Mouse (Mus musculus) hindbrain, embryonic 15.5 days (tissue): ENCODE data around the gene Snrpg. TPM values are rescaled to one million over a fixed set of nuclear protein-coding genes. Genes with fewer than 3 reads are reported as not detected.
"Not testable (repeated sequence)": the region's sequence is repeated elsewhere in the genome, so short reads cannot be mapped to it uniquely, and the experiment has no call there.

Experiments used
- ATAC-seq: fragments of 200-750 bp; cut with Nextera tagmentation; 2 replicates; pipeline ENCODE4 v1.8.0; 2017; ENCODE audit warnings: low read depth, moderate number of reproducible peaks, moderate TSS enrichment; ENCODE audit not compliant: low FRiP score
- H3K27ac ChIP-seq: fragments of 300-500 bp; sonication (generic); replicated peaks from 2 replicates; pipeline ENCODE4 v1.5.1; 2015; ENCODE audit warnings: mild to moderate bottlenecking, inconsistent platforms
- H3K27me3 ChIP-seq: fragments of 300-500 bp; sonication (generic); 2 replicates; pipeline ENCODE4 v1.6.1; 2015; ENCODE audit warnings: control low read depth, inconsistent platforms
- H3K36me3 ChIP-seq: fragments of 300-500 bp; sonication (generic); 2 replicates; pipeline ENCODE4 v1.6.1; 2015; ENCODE audit warnings: control low read depth, inconsistent platforms
- H3K4me1 ChIP-seq: fragments of 300-500 bp; sonication (generic); replicated peaks from 2 replicates; pipeline ENCODE4 v1.6.1; 2015; ENCODE audit warnings: control low read depth, inconsistent platforms
- H3K4me2 ChIP-seq: fragments of 300-500 bp; sonication (generic); 2 replicates; pipeline ENCODE4 v1.6.1; 2015; ENCODE audit warnings: moderate library complexity, mild to moderate bottlenecking, inconsistent platforms
- H3K4me3 ChIP-seq: fragments of 300-500 bp; sonication (generic); 2 replicates; pipeline ENCODE4 v1.5.1; 2015; ENCODE audit warnings: mild to moderate bottlenecking, inconsistent platforms
- H3K9ac ChIP-seq: fragments of 300-500 bp; sonication (generic); 2 replicates; pipeline ENCODE4 v1.6.1; 2015; ENCODE audit warnings: inconsistent platforms
- H3K9me3 ChIP-seq: fragments of 300-500 bp; sonication (generic); 2 replicates; pipeline ENCODE4 v1.6.1; 2016; ENCODE audit warnings: control low read depth, inconsistent platforms
- WGBS: fragments of 180-500 bp; shearing (Covaris S2); methylation state at CpG from one replicate; pipeline ENCODE4 v1.1.7; 2015; 5-methylcytosine and 5-hydroxymethylcytosine counted together
- polyA plus RNA-seq: library from polyadenylated mRNA; unstranded; fragments of >200 nt; fragmentation: Nextera tagmentation; extraction: Ambion mirVana; gene quantifications from 2 replicates; pipeline ENCODE4 v1.2.1, GENCODE M21; 2015

The Snrpg gene
- 346 and 401 TPM in 2 replicates for polyA plus RNA-seq

DNA sequence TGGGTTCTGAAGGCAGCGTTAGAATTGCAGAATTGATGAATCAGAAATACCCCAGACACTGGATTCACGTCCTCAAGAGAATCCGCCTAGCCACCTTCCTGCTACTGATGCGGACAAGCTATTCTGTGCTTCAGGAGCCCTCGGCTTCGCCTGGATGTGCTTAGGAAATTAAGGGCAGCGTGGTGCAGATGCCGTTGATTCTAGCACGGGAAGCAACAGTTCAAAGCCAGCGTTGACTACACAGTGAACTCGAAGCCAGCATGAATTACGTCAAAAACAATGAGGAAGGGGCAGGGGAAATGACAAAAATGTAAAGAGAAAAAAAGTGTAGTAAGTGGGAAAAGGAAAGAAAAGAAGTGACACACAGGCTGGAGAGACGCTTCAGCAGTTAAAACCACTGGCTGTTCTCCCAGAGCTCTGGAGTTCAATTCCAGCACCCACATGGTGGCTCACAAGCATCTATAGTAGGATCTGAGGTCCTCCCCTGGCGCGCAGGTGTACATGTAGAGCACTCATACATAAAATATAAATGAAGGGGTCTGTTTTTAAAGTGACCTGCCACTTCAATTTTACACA is at the start of gene Snrpg:
TSS of gene Snrpg (plus strand) at position 541 of the 576 bp plus-strand sequence.
- Histone ChIP-seq H3K4me2 (peak within 1 kb of the TSS; percentile 73), H3K36me3 (0 out of 2 replicates have a peak, but pooled peaks cover 2% of the 10 kb centered on the region), H3K27ac (peak within 1 kb of the TSS; percentile 95), H3K4me1 (peaks cover 39% of the 10 kb centered on the region), H3K27me3 (no peaks in the 10 kb centered on the region), H3K9me3 (no peaks in the 10 kb centered on the region), H3K9ac (peak within 1 kb of the TSS; percentile 83), H3K4me3 (peak within 1 kb of the TSS; percentile 74)
- peak; percentile 72 for ATAC-seq
- WGBS, result 13% methylated on average over 15 of the region's 15 CpGs

DNA sequence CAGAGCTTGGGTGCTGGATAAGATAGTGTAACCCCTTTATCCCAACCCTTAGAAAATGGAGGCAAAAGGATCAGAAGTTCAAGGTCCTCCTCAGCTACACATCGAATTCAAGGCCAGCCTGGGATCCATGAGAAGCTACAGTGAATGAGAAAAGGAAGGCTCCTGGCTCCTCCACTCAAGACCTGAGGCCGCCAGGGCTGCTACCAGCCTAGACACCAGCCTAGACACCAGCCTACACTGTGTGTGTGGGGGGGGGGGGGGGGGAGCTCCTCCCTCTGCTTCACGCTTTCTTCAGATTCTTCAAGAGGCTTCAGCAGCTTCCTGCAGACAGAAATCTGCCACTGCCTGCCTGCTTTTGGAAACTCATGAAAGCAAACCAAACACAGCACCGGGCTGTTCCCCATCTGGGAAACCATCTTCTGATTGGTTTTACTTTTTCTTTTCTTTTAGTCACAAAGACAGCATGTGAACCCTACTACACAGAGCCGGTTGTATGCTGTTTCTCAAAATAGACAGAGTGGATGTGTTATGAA is 49.0 kb upstream of the Snrpg start:
- Histone ChIP-seq H3K9me3 (no peaks in the 10 kb centered on the region), H3K27me3 (no peaks in the 10 kb centered on the region), H3K4me3 (no peak overlapping the region), H3K36me3 (no peaks in the 10 kb centered on the region), H3K9ac (no peak overlapping the region), H3K4me2 (no peak overlapping the region), H3K27ac (no peak overlapping the region), H3K4me1 (no peaks in the 10 kb centered on the region)
- 87% methylated on average over 5 of the region's 5 CpGs for WGBS
- ATAC-seq, result no peak

DNA sequence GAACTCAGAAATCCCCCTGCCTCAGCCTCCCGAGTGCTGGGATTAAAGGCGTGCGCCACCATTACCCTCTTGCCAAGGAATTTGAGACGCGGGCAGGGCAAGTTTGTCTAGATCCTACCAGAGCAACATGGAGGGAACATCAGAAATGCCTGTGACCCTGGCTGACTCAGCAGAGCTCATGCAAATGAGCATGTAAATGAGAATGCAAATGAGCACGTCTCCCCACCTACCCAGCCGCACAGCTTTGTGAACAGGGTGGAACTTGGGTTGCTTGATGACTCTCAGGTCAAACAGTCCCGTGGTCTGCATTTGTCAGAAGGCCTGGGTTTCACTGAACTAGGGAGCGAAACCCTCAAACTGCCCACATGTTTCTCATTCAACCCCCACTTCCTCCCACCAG is 48.1 kb upstream of the Snrpg start:
- ATAC-seq, result no peak
- H3K4me2 ChIP-seq, result no peak overlapping the region
- H3K9ac ChIP-seq, result no peak overlapping the region
- no peaks in the 10 kb centered on the region for H3K9me3 ChIP-seq
- no peaks in the 10 kb centered on the region for H3K4me1 ChIP-seq
- H3K36me3 ChIP-seq, result no peaks in the 10 kb centered on the region
- H3K27ac ChIP-seq, result no peak overlapping the region
- WGBS, result 83% methylated on average over 9 of the region's 9 CpGs
- no peaks in the 10 kb centered on the region for H3K27me3 ChIP-seq
- H3K4me3 ChIP-seq, result no peak overlapping the region

DNA sequence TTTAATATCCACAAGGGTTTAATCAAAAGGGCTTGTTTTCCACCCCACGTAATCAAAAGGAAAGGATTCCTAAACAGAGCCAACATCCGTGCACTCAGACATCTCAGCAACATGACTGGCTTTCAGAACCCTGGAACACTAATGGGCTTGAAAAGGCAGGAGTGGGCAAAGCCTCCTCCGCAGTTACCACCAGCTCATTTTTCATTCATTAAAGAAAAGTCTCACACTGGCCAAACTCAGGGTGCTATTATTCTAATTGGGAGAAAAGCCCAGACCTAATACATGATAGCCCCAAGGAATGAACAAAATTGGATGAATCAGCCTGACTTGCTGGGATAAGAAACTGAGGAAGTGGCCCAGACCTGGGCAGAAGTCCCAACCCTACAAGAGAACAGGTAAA is 46.7 kb upstream of the Snrpg start:
- no peaks in the 10 kb centered on the region for H3K36me3 ChIP-seq
- 71% methylated on average over 3 of the region's 3 CpGs for WGBS
- no peak overlapping the region for H3K4me2 ChIP-seq
- H3K4me3 ChIP-seq, result no peak overlapping the region
- no peak for ATAC-seq
- H3K27me3 ChIP-seq, result no peaks in the 10 kb centered on the region
- no peak overlapping the region for H3K27ac ChIP-seq
- no peak overlapping the region for H3K9ac ChIP-seq
- H3K4me1 ChIP-seq, result no peaks in the 10 kb centered on the region
- no peaks in the 10 kb centered on the region for H3K9me3 ChIP-seq

DNA sequence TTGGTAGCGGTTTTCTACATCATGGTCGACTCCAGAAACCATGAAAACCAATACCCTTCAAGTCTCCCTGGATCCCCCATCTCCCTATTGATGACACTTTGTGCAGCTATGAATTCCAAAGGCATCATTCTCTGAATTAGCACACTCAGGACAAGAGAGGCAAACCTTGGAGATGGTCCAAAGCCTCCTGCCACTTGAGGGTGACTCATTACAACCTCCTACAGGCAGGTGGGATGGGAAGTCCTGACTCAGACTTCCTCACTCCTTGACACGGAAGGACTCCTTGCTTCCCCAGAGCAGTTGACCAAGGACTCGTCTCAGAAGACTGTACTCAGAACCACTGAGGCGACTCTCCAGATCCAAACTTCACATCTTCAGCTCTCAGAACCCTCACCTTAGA is 45.5 kb upstream of the Snrpg start:
- WGBS, result 88% methylated on average over 5 of the region's 5 CpGs
- Histone ChIP-seq H3K9me3 (no peaks in the 10 kb centered on the region; the same call in 1 of the 2 replicates), H3K9ac (no peak overlapping the region), H3K4me2 (no peak overlapping the region), H3K4me1 (no peaks in the 10 kb centered on the region), H3K27ac (no peak overlapping the region), H3K36me3 (no peaks in the 10 kb centered on the region), H3K4me3 (no peak overlapping the region), H3K27me3 (no peaks in the 10 kb centered on the region)
- no peak for ATAC-seq

GRCm38 (mm10) chr6:86326866-86327265 is 44.2 kb upstream of the Snrpg start:
- 91% methylated on average over 18 of the region's 18 CpGs for WGBS
- no peaks in the 10 kb centered on the region for H3K4me1 ChIP-seq
- no peaks in the 10 kb centered on the region for H3K27me3 ChIP-seq
- H3K4me3 ChIP-seq, result no peak overlapping the region
- no peak overlapping the region for H3K27ac ChIP-seq
- H3K36me3 ChIP-seq, result no peaks in the 10 kb centered on the region
- no peak for ATAC-seq
- H3K9me3 ChIP-seq, result no peaks in the 10 kb centered on the region; the same call in 1 of the 2 replicates
- H3K9ac ChIP-seq, result no peak overlapping the region
- no peak overlapping the region for H3K4me2 ChIP-seq

DNA sequence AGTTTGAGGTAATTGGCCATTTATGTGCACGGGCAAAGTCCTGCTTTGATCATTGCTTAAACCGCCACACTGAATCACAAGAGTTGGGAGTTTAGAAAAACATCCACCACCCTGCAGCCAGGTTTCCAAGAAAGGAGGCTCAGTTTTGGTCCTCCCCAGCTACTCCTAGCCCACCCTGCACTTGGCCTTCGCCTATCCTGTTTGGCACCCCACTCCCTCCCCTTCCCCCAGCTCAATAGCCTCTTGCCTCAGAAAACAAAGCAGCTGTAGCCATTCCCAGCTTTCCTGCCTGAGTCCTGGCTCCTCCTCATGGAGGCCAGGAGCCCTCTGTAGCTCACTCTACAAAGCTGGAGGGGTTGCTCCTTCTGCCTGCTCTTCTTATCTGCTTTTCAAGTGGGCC is 42.7 kb upstream of the Snrpg start:
- Histone ChIP-seq H3K27ac (no peak overlapping the region), H3K4me1 (no peaks in the 10 kb centered on the region), H3K4me3 (no peak overlapping the region), H3K4me2 (no peak overlapping the region), H3K9ac (no peak overlapping the region), H3K27me3 (no peaks in the 10 kb centered on the region), H3K36me3 (no peaks in the 10 kb centered on the region), H3K9me3 (no peaks in the 10 kb centered on the region; the same call in 1 of the 2 replicates)
- ATAC-seq, result no peak
- 64% methylated on average over 3 of the region's 3 CpGs for WGBS

DNA sequence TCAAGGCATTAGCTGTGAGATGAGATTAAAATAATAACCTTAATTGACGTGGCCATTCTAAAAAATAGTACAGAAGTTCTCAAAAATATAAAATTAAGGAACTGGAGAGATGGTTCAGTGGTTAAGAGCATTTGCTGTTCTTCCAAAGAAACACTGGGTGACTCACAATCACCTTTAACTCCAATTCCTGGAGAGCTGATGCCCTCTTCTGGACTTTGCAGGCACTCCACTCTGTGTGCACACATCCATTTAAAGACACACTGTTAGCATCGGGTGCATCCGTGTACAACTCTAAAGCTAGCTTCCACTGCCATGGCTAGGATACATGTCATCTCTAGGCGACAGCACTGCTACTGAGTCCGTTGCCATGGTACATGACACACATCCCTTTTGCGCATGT is 41.2 kb upstream of the Snrpg start:
- no peaks in the 10 kb centered on the region; the same call in 1 of the 2 replicates for H3K9me3 ChIP-seq
- H3K27ac ChIP-seq, result no peak overlapping the region
- H3K4me1 ChIP-seq, result no peaks in the 10 kb centered on the region
- H3K9ac ChIP-seq, result no peak overlapping the region
- 94% methylated on average over 6 of the region's 6 CpGs for WGBS
- no peak overlapping the region for H3K4me3 ChIP-seq
- H3K27me3 ChIP-seq, result no peaks in the 10 kb centered on the region
- no peaks in the 10 kb centered on the region for H3K36me3 ChIP-seq
- ATAC-seq, result no peak
- H3K4me2 ChIP-seq, result no peak overlapping the region

GRCm38 (mm10) chr6:86335121-86335849 is 35.8 kb upstream of the Snrpg start:
- WGBS, result 80% methylated on average over 11 of the region's 11 CpGs
- no peaks in the 10 kb centered on the region for H3K9me3 ChIP-seq
- H3K9ac ChIP-seq, result no peak overlapping the region
- no peak for ATAC-seq
- no peak overlapping the region for H3K4me3 ChIP-seq
- H3K4me2 ChIP-seq, result no peak overlapping the region
- H3K36me3 ChIP-seq, result no peaks in the 10 kb centered on the region
- no peaks in the 10 kb centered on the region for H3K4me1 ChIP-seq
- no peak overlapping the region for H3K27ac ChIP-seq
- H3K27me3 ChIP-seq, result no peaks in the 10 kb centered on the region

- no peaks in the 10 kb centered on the region for H3K9me3 ChIP-seq
- no peak overlapping the region for H3K27ac ChIP-seq
- H3K9ac ChIP-seq, result no peak overlapping the region
- no peaks in the 10 kb centered on the region for H3K4me1 ChIP-seq
- no peaks in the 10 kb centered on the region for H3K27me3 ChIP-seq
- no peak overlapping the region for H3K4me2 ChIP-seq
- H3K36me3 ChIP-seq, result no peaks in the 10 kb centered on the region
- WGBS, result 76% methylated on average over 5 of the region's 5 CpGs
- no peak overlapping the region for H3K4me3 ChIP-seq
- ATAC-seq, result no peak
These were observed 35.2 kb upstream of the Snrpg start for GRCm38 (mm10) chr6:86335860-86336259.

GRCm38 (mm10) chr6:86336340-86336739 is 34.8 kb upstream of the Snrpg start:
- not testable (repeated sequence) for H3K4me2 ChIP-seq, H3K4me3 ChIP-seq, H3K36me3 ChIP-seq, H3K9me3 ChIP-seq, ATAC-seq, H3K27me3 ChIP-seq, H3K27ac ChIP-seq, H3K4me1 ChIP-seq, H3K9ac ChIP-seq
- WGBS, result 85% methylated on average over 4 of the region's 4 CpGs

- Histone ChIP-seq H3K27ac (peak overlapping the region; percentile 38), H3K9me3 (no peaks in the 10 kb centered on the region), H3K4me3 (peak overlapping the region; percentile 14; the same call in 1 of the 2 replicates), H3K36me3 (no peaks in the 10 kb centered on the region), H3K4me1 (peaks cover 8% of the 10 kb centered on the region), H3K9ac (0 out of 2 replicates have a peak overlapping the region, but pooled peaks have one; percentile 13), H3K27me3 (no peaks in the 10 kb centered on the region), H3K4me2 (peak overlapping the region; percentile 47)
- no peak for ATAC-seq
- WGBS, result 9% methylated on average over 7 of the region's 7 CpGs
These were observed 27.4 kb upstream of the Snrpg start for GRCm38 (mm10) chr6:86343656-86344055.
